Mouse (Mus musculus) ES-E14 (cell line): ENCODE data around the gene Ncl. TPM values are rescaled to one million over a fixed set of nuclear protein-coding genes. Genes with fewer than 3 reads are reported as not detected.

ENCODE experiments used
- DNase-seq: peaks from one replicate; pipeline ENCODE4 v3.0.0-alpha.2; 2013; ENCODE audit warnings: low read depth, low spot score
- H3K27ac ChIP-seq: 2 replicates; pipeline ENCODE4 v1.5.1; 2012; ENCODE audit warnings: low read depth, mild to moderate bottlenecking, low read length, moderate library complexity, mixed read lengths; ENCODE audit not compliant: poor library complexity, insufficient read depth, severe bottlenecking
- H3K36me3 ChIP-seq: 2 replicates; pipeline ENCODE4 v1.6.1; 2012; ENCODE audit warnings: mild to moderate bottlenecking, low read length, moderate library complexity, mixed read lengths; ENCODE audit not compliant: control insufficient read depth, poor library complexity, insufficient read depth, severe bottlenecking
- H3K4me1 ChIP-seq, 2 experiments: fragments of 150-350 bp in 1 of 2; sonication (generic) in 1 of 2; 2 replicates each; pipeline ENCODE4 v1.6.1; 2012; ENCODE audit warnings: low read length in 2 of 2, mild to moderate bottlenecking in 1 of 2, mixed read lengths in 1 of 2; ENCODE audit not compliant: control insufficient read depth in 2 of 2, insufficient read depth in 2 of 2, poor library complexity in 1 of 2
- H3K4me3 ChIP-seq, 2 experiments: fragments of 150-350 bp in 1 of 2; sonication (generic) in 1 of 2; 2 replicates each; pipeline ENCODE4 v1.5.1; 2012; ENCODE audit warnings: low read length in 2 of 2, low read depth in 1 of 2, mild to moderate bottlenecking in 1 of 2, mixed read lengths in 1 of 2; ENCODE audit not compliant: insufficient read depth in 1 of 2, poor library complexity in 1 of 2, severe bottlenecking in 1 of 2
- H3K9ac ChIP-seq: 2 replicates; pipeline ENCODE4 v1.6.1; 2012; ENCODE audit warnings: low read depth, mild to moderate bottlenecking, low read length, mixed read lengths; ENCODE audit not compliant: poor library complexity, insufficient read depth, severe bottlenecking
- H3K9me3 ChIP-seq: fragments of 150-350 bp; sonication (generic); 2 replicates; pipeline ENCODE4 v1.6.1; 2012; ENCODE audit warnings: low read depth, mild to moderate bottlenecking, low read length; ENCODE audit not compliant: control insufficient read depth, insufficient read depth
- CHD2 ChIP-seq: IDR thresholded peaks from 2 replicates; pipeline ENCODE4 v1.6.1; 2014; ENCODE audit warnings: mild to moderate bottlenecking, low read depth, low read length, inconsistent platforms
- HCFC1 ChIP-seq: IDR thresholded peaks from 2 replicates; pipeline ENCODE4 v1.6.1; 2012; ENCODE audit warnings: low read length, inconsistent platforms, borderline replicate concordance; ENCODE audit not compliant: insufficient read depth
- MAFK ChIP-seq: IDR thresholded peaks from 2 replicates; pipeline ENCODE4 v1.6.1; 2014; ENCODE audit warnings: mild to moderate bottlenecking, low read depth, low read length, inconsistent platforms; ENCODE audit not compliant: insufficient read depth
- ZC3H11A ChIP-seq: IDR thresholded peaks from 2 replicates; pipeline ENCODE4 v1.6.1; 2012; ENCODE audit warnings: low read depth, mild to moderate bottlenecking, inconsistent platforms, low read length, borderline replicate concordance
- ZNF384 ChIP-seq: IDR thresholded peaks from 2 replicates; pipeline ENCODE4 v1.6.1; 2012; ENCODE audit warnings: low read depth, low read length, inconsistent platforms
- in situ Hi-C, 2 experiments: fragments of 600-800 bp; cut with MboI; formaldehyde crosslinking; loops; one replicate each; pipeline ENCODE4 v1.15.1; 2025; ENCODE audit warnings: low sequenced_read_pairs in 2 of 2, inconsistent platforms in 1 of 2; ENCODE audit not compliant: unreplicated experiment in 2 of 2
- total RNA-seq: library from RNA; depleted of rRNA; stranded (reverse); fragments of 300-350 nt; gene quantifications from 2 replicates; pipeline ENCODE4 v1.2.3, GENCODE M21; 2012; rRNA removed

Gene Ncl
- total RNA-seq: 496 and 529 TPM in 2 replicates

- Histone ChIP-seq H3K9me3 (no peaks in the 10 kb centered on the region), H3K9ac (peak within 1 kb of the TSS; percentile 97), H3K27ac (peak within 1 kb of the TSS; percentile 92), H3K4me1 (peaks cover 1 to 10% of the 10 kb centered on the region in 2 experiments; a peak in 1 of 4 replicates), H3K4me3 (peak within 1 kb of the TSS; percentile 79 to 88), H3K36me3 (peaks cover 33% of the 10 kb centered on the region)
- DNase-seq: peak; percentile 98
- in situ Hi-C loops: no loop called here
- no peak for TF ChIP-seq ZC3H11A
- TF ChIP-seq CHD2: peak; percentile 94
These were observed at the start of gene Ncl for GRCm38 (mm10) chr1:86358906-86359797. Gene Ncl (minus strand): TSS chr1:86359400.

DNA sequence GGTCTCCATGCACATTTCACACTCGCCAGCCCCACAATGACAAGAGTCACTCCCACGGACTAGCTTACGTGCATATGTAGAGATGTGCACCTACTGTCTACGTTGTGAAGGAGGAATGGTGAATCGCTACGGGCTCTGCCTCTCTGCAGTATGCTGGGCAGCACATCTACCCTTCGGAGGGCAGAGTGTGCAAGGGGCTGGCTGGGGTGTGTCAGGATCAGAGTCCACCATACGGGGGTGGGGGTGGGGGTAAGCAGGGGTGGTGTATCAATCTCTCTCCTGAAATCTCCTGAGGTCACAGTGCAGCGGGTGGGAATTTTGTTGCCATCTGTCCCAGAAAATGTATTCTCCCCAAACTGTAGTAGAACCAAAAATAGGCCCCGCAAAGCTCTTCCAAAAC lies 49.3 kb upstream of the Ncl start:
- H3K4me3 ChIP-seq: no peak overlapping the region
- no peak overlapping the region for H3K27ac ChIP-seq
- no peaks in the 10 kb centered on the region for H3K9me3 ChIP-seq
- in situ Hi-C loops: no loop called here
- H3K9ac ChIP-seq: no peak overlapping the region
- H3K36me3 ChIP-seq: no peaks in the 10 kb centered on the region
- DNase-seq: no peak
- no peaks in the 10 kb centered on the region for H3K4me1 ChIP-seq
- TF ChIP-seq ZC3H11A: no peak
- TF ChIP-seq HCFC1: no peak
- no peak for TF ChIP-seq MAFK
- no peak for TF ChIP-seq CHD2
- no peak for TF ChIP-seq ZNF384

DNA sequence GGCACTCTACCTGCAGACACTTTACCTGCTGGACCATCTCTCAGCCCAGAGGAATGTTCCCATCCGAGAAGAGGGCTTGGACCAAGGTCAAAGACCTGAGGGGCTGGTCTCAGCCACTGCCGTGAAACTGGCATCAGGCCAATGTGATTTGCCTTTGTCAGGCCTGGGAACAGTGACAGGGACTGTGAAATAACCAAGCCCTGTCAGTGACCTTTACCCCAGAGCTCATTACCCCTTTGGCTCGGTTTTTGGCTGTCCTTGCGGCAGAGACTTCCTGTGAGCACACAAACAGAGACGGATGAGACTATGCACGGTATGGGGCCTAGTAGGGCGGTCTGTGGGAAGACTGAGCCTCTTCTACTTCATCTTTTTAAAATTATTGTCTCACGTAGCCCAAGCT lies 47.7 kb upstream of the Ncl start:
- H3K27ac ChIP-seq: no peak overlapping the region
- TF ChIP-seq HCFC1: no peak
- no peak for TF ChIP-seq MAFK
- no peak for TF ChIP-seq ZNF384
- no peak for TF ChIP-seq CHD2
- no peak for TF ChIP-seq ZC3H11A
- in situ Hi-C loops: no loop called here

DNA sequence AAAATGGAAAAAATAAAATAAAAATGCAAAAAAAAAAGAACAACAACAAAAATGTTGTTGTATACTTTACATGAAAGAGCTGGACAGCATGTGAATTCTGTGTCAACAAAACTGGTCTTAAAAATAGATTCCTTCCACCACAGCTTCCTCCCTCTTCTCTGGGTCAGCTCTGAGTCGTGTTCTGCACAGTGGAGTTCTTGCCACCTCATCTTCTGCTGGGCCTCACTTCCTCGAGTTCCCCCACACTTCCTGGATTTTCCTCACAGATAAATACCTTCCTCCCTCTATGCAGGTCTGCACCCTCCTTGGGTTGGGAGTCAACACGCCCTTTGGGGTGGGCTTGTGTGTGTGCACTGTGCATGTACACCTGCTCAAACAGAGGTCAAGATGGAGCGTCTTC lies 47.1 kb upstream of the Ncl start:
- Histone ChIP-seq H3K4me1 (no peaks in the 10 kb centered on the region), H3K9me3 (no peaks in the 10 kb centered on the region), H3K9ac (no peak overlapping the region), H3K27ac (no peak overlapping the region), H3K36me3 (no peaks in the 10 kb centered on the region), H3K4me3 (no peak overlapping the region)
- DNase-seq: no peak
- in situ Hi-C loops: no loop called here
- no peak for TF ChIP-seq HCFC1
- TF ChIP-seq ZNF384: no peak
- no peak for TF ChIP-seq MAFK
- TF ChIP-seq ZC3H11A: no peak
- TF ChIP-seq CHD2: no peak

More for the DNA sequence above, 47.7 kb upstream of the Ncl start:
- no peaks in the 10 kb centered on the region for H3K9me3 ChIP-seq
- no peaks in the 10 kb centered on the region for H3K36me3 ChIP-seq
- H3K4me1 ChIP-seq: no peaks in the 10 kb centered on the region
- H3K4me3 ChIP-seq: no peak overlapping the region
- no peak overlapping the region for H3K9ac ChIP-seq
- no peak for DNase-seq

- TF ChIP-seq MAFK: no peak
- no peak for TF ChIP-seq ZNF384
- TF ChIP-seq HCFC1: no peak
- no peak for TF ChIP-seq ZC3H11A
- TF ChIP-seq CHD2: no peak
- Histone ChIP-seq H3K9ac (no peak overlapping the region), H3K27ac (no peak overlapping the region), H3K4me1 (no peaks in the 10 kb centered on the region), H3K36me3 (no peaks in the 10 kb centered on the region), H3K9me3 (no peaks in the 10 kb centered on the region), H3K4me3 (no peak overlapping the region)
- DNase-seq: no peak
- in situ Hi-C loops: no loop called here
These were observed 45.6 kb upstream of the Ncl start for GRCm38 (mm10) chr1:86404834-86405233.
